Mouse (Mus musculus): ENCODE results near the gene Gm20737.
"Not testable (repeated sequence)": the region's sequence is repeated elsewhere in the genome, so short reads cannot be mapped to it uniquely, and the experiment has no call there.

The Gm20737 gene

DNA sequence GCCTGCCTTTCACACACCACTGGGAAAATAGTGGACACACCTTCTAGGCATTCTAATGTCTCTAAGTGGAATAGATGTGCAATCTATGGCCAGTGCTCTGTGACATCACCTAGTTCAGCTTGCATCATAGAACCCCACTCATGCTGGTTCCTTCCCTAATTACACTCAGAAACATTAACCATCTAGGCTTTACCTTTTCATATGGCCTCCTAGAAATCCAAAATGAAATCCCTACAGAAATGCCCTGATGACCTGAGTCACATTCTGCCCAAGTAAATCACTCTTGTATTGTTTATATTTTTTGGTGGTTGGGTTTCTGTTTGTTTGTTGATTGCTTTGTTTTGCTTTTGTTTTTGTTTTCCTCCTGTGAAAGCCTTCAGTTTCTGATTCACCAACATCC lies at the start of gene Gm20737:
Gm20737 (minus strand) TSS at position 101 of the 400 bp plus-strand sequence.
- DNase-seq (ENCODE audit: low spot score in 2 of 2) = not testable (repeated sequence)

DNA sequence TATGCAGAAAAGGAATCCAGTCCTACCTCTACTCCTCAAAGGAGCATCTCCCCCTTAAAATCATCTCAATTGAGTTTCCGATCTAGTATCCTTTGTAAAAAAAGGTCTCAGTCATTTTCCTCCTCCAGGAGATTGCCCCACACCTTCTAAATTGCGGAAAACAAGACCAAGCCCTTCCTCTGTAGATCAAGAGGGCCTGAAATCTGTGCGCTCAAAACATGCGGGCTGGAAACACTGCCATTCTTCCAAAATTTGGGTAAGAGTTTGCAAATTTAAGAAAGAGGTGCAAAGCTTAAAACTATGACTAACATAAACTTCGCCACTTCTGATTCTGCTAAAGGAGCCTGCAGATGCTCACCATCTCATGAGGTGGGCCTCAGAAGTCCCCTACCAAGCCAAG lies 17.3 kb upstream of the Gm20737 start, which contains the start of gene Gm21775:
Gm21775 (plus strand) TSS at position 301 of the 400 bp plus-strand sequence.
- DNase-seq (ENCODE audit: low spot score in 2 of 2) = not testable (repeated sequence)

Measured in urinary bladder, postnatal 4 days (tissue).